Mouse (Mus musculus) cerebellum, adult 9-10 months (tissue): ENCODE data around the gene Ppp2r3a.

Experiments
- DNase-seq: peaks from one replicate; pipeline ENCODE4 v3.0.0; 2022

Gene Ppp2r3a

DNA sequence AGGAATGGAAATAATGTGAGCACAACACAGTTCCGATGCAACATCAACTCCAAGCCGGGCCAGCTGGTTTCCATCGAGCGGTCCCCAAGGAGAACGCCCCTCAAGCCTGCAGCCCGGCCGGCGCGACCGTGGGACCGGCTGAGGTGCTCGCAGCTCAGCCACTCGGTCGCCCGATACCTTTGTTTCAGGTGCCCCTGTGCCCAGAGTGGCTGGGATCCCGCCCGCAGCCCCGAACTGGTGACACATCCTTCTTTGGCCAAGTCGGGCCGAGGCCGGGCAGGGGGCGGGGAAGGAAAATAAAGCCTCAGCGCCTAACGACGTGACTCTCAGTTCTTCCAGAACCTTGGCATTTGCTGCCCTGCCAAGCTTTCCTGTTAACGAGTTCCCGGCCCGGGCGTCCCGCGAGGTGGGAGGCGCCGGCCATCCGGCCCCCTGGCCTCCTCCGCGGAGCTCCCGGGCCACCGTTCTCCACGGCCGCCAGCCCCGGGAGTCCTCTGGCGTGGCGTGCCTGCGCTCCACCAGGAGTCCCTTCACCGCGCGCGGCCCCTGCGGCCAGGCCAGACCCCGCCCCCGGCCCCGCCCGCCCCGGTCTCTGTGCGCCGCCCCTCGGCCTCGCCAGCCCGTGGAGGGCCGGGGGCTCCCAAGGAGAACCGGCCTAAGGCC lies 483 bp downstream of the Ppp2r3a start:
- DNase-seq: peak; percentile 70

DNA sequence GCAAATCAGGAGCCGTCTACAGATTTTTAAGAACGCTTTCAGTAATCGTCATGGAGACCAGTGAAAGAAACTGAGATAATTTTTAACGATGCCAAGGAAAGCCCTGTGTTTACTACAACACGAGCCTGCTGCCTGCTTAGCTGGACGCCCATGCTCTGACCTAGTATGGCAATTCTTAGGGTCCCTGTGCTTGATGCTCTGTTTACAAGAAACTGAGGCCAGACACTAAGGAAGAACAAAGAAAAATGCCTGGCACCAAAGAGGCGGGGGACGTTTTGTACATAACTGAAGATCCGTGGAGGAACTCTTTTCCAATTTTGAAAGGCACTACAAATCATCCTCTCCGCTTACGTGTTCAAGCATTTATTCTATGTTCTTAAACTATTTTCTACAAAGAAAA lies 1.1 kb downstream of the Ppp2r3a start:
- no peak for DNase-seq

DNA sequence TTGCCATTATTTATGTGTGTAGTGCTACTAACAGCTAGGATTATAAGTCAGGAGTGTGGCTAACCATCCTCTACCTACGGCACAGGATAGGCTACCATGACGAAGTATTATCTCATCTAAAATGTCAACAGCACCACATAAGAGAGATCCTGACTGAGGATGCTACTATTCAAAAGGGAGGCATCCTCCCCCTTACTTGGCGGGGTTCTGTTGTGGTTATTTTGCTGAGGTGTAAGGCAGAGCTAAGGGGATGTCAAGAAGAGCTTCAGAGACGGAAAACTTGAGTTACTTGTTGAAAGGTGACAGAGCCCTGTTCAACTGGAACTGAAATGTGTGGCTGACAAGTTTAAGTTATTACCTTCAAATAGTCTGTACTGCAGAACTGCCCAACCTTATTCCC lies 2.0 kb downstream of the Ppp2r3a start:
- DNase-seq: no peak

DNA sequence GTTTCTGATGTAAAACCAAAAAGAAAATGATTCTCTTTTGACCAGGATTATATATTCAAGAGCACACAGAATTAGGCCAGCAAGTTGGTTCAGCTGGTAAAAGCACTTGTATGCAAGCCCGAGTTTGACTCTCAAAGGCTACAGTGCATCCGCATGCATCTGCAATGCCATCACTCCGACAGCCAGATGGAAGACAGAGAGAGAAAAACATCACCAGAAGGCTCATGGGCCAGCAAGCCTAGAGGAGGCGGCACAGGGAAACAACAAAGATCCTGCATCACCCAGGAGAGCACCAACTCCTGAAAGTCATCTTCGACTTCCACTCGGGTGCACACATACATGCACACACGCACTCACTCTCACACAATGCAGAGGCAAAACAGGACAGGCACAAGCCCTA lies 4.1 kb downstream of the Ppp2r3a start:
- DNase-seq: no peak

DNA sequence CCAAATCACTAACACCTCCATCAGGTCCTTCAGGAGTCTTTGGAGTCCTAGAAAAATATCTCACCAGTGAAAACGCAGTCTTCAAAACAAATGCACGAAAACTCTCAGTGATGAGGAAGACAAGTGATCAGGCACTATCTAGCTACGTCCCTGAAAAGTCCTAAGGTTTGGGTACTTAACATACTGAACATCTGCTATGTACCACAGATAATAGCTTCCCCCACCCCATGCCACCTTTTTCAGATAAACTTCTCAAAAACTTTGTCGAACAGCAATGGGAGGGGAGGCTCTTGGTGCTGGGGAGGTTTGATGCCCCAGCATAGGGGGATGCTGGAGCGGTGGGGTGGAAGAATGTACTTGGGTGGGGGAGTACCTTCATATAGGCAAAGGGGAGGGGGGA lies 6.1 kb downstream of the Ppp2r3a start:
- DNase-seq: no peak

DNA sequence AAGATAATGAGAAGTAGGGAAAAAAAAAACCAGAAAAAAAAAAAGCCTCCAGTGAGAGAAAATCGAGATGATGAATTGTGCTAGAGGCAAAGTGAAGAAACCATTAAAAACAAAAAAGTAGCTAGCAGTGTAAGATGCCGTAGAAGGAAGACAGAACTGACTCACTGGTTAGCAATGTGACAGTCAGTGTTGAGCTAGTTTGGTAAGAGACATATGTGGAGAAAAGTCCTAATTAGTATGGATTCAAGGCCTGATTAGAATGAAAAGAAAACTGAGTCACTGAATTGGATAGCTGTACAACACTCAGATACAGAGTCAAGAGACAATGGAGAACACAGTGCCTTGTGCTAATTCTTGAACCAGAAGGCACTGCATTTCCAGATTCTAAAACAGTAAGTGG lies 7.9 kb downstream of the Ppp2r3a start:
- DNase-seq: no peak

DNA sequence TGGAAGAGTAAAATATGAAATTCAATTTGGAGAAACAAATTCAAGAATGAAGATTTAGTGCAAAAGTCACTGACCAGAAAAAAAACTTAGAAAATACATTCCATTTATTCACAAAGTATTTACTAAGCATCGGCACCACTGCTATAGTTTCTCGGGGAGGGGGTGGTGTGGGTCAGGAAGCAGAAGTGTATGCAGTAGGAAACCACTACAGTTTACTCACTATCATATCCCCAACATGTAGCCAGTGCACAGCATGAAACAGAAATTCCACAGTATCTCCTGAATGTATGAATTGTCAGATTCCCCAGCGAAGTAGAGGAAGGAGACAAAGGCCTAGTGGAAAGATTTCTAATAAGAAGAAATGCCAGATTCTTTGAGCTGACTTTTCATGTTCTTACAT lies 11.4 kb downstream of the Ppp2r3a start:
- DNase-seq: no peak

DNA sequence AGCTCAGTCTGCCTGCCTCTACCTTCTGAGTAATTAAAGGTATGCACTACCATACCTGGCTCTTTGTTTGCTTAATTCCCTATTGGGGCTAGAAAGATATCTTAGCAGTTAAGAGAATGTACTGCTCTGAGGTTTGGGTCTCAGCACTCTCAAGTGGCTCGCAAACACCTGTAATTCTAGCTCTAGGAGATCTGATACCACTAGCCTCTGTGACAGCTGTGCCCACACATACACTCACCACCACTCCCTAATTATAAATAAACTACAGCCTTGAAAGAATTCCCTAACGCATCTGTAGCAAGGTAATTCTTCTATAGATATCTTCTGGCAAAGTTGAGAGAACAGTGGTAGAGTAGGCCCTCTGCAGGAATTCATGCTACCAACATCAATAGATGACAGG lies 15.8 kb downstream of the Ppp2r3a start:
- no peak for DNase-seq

DNA sequence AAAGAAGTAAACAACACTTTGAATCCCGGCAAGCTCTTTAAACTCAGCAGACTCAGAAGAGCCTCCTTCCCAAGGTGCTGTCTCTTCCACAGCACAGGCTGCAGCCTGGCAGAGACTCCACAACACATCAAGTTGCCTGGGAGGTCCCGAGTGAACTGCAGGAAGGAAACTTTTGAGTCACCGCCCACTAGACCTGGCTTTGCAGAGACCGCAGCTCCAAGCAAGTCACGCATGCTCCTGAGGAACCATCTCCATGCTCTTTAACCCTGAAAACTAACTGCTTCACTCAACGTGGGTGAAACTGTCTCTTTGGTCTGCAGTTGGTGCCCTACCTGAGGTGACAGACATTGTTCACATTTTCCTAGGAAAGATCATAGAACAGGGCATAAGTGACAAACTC lies 19.6 kb downstream of the Ppp2r3a start:
- no peak for DNase-seq

DNA sequence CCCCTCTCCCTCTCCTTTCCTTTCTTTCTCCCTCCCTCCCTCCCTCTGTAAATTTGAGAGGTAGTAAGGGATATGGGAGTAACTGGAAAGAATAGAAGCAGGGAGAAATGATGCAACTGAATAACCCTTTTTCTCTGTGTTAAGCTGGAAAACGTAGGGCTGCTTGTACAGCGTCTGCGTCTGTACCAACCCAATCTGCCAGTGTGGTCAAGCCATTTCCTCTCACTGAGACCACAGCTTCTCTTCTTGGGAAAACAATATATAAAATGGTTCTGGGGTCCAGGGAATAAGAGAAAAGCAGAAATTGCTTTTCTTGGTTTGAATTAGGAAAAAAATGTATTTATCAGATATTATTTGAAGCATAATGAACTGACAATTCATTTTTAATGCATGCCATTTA lies 21.6 kb downstream of the Ppp2r3a start:
- DNase-seq: no peak

DNA sequence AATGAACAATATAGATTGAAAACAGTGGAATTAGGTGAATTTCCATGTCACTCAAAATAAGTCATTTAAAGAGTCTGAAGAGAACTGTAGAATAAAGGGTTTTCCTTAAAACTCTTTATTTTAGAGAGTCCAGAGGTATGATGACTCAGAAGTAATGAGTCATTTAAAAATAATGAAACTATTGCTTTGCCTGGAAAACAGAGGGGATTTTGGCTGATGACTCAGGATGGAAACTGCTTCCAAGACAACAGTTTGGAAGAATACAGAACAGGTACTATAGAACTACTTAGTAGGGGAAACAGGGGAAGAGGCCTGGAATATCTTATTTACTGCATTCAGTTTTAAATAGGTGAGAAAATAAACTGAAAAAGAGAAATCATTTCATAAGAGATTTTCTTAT lies 22.7 kb downstream of the Ppp2r3a start:
- no peak for DNase-seq

DNA sequence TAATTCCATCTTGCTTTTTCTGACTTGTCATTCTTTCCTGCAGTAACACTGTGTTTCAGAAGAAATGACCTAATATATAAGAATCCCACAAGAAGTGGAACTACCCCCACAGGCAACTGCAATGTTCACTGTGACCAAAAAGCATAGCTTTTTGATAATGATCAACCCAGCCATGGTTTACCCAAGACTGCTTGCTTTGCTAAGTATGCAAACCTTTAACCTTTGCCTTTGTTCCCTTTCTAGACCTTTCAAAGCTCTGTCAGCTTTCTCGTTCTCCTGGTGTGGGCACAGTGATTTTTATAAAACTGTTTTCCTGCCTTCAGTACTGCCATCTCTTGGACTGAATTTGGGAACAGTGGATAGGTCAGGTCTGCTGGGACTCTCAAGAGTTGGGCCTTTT lies 43.6 kb downstream of the Ppp2r3a start:
- no peak for DNase-seq

DNA sequence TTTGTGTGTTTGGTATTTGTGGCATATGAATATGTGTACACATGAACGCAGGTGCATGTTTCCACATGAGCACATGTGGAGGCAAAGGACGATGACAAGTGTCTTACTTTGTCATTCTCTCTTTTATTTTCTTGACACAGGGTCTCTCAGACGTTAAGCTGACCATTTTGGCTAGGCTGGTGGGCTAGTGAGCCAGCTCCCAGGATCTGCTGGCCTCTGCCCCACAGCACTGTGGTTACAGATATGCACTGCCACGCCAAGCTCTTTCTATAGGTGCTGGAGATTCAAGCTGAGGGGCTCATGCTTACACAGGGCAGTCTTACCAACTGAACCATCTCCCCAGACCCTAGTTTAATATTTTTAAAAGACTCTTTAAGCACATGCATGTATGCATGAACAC lies 45.1 kb downstream of the Ppp2r3a start:
- no peak for DNase-seq

DNA sequence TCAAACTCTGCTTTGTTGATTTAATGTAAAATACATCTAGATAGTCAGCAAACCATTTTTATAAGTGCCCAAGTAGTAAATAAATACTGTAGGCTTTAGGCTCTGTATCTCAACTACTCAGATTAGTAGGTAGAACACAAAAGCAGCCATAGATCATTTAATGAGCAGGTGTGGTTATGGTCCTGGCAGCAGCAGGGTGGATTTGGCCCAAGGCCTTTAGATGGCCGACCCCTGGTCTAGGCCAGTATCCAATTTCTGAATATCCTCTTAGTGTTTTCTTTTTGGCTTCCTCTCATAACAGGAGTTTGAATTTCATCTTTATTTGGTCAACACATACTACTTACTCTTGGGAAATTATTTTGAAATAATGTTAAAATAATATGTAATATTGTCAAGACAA lies 46.4 kb downstream of the Ppp2r3a start:
- no peak for DNase-seq

DNA sequence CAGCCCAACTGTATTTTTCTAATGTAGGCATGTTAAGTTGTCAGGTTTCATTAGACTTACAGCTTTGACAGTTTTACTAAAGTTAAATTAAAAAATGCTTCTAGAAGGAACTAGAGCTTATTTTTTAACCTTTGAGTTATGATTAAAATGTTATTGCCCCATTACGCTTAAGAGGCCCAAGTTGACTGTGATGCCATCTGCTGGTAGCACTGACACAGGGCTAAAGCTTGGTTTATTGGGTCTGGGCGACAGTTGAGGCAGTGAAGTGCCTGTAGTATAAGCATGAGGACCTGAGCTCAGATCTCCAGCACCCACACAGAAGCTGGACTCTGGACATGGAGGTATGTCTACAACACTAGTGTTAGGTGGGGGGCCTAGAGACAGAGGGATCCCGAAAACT lies 47.5 kb downstream of the Ppp2r3a start:
- no peak for DNase-seq

DNA sequence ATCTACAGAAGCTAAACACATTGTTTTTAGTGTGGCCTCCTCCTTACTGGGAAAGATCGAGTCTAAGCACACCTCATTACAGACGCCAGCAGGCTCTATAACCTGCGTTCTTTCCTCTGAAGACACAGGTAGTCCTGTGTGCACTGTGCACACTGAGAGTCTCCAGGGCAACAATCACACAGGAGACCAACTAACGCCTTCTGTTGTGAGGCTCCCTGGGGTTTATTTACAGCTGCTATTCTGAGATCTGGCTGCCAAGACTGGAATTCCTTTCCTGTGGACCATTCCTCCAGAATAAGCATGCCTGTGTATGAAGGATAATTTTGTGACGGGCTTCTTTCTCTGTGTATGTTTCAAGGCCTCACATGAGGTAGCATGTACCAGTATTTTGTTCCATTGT lies 51.0 kb downstream of the Ppp2r3a start:
- DNase-seq: no peak

DNA sequence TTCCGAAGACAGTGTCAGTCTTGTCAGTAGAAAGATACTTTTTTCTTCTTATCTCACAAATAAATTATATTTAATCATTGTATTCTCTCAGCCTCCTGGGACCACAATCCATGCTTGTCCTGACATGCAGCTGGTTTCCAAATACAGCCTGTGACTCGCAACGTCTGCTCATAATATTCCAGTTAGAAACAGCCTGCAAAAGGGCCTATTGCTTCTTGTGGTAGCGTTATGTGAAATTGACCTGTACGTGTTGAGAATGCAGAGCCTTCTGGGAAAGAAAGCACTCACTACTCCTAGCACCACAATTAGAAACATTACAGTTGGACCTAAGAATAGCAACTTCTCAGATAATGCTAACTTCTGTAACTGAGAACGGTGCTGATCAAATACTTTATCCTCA lies 52.8 kb downstream of the Ppp2r3a start:
- no peak for DNase-seq

DNA sequence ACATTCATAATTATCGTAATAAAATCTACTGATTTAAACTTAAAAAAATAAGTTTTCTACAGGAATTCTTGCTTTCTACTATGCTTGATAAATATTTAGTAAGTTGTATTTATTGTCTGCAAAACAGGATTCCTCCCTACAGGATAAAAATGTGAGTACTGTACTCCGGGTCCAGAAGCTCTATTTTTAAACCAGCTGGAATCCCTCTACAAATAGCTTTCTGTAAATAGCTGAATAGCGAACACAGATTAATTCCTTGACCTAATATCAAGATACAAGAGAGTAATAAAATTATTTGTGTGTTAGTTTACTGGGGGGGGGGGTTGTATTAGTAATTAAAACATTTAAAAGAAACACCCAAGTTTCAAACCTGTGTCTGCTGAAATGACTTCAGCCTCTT lies 53.3 kb downstream of the Ppp2r3a start:
- no peak for DNase-seq

DNA sequence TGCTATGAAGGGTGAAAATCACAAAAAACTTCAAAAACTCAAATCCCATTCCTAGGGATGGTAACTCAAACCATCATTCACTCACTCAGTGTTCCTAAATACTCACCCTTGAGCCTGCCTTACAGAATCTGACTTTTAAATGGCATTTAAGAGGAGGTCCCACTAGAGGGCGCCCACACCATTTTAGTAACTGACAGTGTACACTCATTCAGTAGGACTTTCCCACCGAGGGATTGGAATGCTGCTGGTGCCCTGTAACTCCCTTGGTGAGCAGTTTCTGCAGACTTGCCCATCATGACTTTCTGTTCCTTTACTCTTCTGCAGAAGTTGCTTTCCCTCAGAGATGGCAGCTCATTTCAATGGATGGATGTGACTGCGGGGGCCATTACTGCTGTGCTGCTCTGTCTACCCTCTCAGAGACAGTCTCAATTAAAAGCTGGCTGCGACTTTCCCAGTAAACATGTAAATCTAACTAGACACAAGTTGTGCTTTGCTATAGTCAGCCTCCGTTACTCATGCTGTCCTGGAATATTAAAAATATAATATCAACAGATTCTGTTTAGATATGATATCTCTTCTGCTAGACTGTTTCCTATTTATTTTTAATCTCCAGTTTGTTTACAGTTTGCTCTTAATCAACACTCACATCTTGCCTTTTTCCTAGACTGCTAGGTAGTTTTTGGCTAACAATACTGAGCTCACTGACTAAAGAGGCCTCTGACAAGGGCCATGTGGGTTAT lies 69.5 kb downstream of the Ppp2r3a start:
- peak; percentile 84 for DNase-seq

DNA sequence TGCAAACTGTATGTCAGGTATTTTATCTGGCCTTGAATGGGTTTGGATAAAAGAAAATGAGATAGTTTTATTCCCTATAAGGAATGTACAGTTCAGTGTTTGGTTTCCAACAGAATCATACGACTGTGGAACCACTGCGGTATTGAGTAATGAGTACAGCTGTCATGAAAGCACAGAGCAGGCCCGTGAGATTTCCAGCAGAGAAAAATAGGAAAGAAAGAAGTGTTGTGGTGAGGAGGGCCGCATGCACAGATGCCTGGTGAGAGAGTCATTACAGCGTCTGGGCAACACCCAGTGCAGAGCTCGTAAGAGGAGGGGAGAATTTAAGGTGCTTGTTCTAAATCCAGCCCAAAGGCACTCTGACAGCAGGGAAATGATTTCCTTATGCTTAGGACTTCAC lies 70.3 kb downstream of the Ppp2r3a start:
- DNase-seq: no peak

DNA sequence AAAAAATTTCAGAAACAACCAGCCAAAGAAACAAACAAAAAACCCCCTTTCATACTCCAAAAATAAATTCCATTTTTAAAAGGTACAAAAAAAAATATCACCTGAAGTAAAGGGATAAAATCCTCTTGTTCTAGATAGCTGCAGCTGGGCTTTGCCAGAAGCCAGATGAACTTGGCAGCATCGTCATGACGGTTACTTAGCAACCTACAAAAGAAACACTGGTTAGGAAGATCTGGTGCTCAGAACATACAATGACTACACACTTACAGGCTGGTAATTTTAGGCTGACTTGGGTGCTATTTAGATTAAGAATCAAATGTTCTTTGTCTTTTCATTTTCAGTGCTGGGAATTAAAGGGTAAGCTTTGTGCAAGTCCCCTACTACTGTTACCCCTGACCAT lies 71.4 kb downstream of the Ppp2r3a start:
- DNase-seq: no peak

DNA sequence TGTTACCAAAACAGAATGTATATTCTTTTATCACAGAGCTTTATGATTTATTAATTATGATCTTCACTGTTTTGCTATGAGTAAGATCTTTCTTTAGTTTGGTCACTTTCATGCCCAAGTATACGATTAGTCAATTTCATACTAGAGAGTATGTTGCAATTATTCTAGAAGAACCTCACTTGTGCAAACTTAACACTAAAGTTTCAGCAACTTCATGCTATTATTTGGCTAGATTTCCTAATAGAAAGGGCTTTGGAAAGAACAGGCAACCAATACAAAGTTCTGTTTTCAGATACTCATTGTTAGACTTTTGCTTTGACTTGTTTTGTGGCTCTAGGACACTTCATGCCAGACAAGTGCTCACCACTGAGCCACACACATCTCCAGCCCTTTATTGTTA lies 91.0 kb downstream of the Ppp2r3a start:
- DNase-seq: no peak

DNA sequence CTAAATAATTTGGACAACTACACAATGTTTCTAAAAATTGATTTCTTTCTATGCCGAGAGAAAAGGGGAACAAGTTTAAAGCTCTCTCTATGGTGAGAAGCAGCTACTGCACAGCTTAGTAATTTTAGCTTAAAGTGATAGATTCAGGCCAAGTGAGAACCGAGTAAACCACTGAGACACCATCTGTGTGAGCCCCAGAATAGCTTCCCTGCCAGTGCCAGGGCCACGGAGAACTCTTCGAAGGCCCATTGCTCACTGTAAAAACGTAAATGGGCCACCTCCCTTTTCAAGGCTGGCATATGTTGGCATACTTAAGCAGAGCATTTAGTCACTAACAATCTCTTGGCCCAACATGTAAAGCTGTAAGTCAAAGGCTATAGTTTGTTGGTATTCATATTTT lies 91.5 kb downstream of the Ppp2r3a start:
- peak; percentile 90 for DNase-seq

DNA sequence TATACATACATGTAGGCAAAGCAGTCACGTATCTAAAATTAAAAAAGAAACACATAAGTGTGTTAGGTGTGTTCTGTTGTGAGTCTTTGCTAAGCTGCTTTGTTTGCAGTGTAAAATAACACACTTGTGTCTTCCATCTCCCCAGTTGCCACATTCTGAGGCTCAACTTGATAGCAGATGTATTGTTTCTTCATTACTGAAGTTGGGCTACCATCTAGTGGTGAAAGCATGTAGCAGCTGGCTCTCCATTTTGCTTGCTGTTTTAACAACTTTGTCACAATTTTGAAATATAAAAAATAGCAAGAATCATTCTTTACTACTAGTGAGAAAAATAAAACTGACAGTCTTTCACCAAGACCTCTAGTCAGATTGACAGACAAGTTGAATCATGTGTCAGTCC lies 92.2 kb downstream of the Ppp2r3a start:
- DNase-seq: peak; percentile 82

DNA sequence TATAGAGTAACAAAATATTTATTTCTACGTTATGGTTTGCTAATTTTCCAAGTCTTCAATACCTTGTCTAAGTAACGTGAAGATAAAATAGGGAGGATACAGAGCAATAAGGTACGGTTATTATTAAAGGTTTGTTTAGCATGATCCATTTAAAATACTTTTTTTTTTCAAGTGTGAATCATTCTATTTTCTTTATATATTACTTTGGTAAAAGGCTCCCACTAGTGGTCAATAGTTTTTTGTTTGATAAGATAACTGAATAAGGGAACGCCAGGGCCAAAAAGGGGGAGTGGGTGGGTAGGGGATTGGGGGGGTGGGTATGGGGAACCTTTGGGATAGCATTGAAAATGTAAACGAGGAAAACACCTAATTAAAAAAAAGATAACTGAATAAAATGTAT lies 98.7 kb downstream of the Ppp2r3a start:
- DNase-seq: no peak
